Mouse (Mus musculus) activated CD4-positive, CD25-positive, alpha-beta regulatory T cell, adult 4 months (primary cell): ENCODE measurements around the gene Pabpc4. TPM values are rescaled to one million over a fixed set of nuclear protein-coding genes. Genes with fewer than 3 reads are reported as not detected.
"Not testable (repeated sequence)": the region's sequence is repeated elsewhere in the genome, so short reads cannot be mapped to it uniquely, and the experiment has no call there.

Experiments
- ATAC-seq: one replicate; pipeline ENCODE4 v1.8.0; 2017
- polyA plus RNA-seq, 2 experiments: library from polyadenylated mRNA; unstranded; fragments of 100-300 nt; shearing (Covaris generic); gene quantifications; one replicate each; pipeline ENCODE4 v1.2.1; 2017

Pabpc4 gene
- polyA plus RNA-seq, 2 experiments from 2014 or later, result 15.3 to 22.6 TPM

DNA sequence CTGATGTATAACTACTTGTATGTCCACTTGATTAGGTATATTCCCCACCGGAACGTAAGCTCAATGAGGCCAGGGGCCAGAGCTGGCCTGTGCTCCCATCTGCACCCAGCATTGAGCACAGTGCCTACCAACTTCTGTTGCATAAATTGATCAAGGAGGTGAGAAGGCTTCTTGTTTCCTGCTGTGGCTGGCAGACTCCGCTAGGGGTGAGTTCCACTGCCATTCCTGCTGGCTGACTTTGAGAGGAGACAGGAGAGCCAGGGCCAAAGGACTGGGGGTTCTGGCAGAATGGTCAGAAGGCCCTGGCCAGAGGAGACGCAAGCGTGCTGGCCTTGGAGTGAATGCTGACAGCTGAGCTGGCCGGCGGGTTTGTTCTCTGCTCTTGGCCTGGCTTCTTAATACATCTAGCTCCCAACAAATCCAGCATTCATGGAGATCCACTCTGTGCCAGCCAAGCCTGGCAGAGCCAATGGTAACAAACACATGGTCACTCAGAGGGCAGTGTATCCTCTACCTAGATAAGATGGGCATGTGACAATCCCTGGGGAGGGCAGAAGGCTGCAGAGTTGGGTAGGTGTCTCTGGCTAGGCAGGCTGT lies 13.1 kb upstream of the Pabpc4 start:
- no peak for ATAC-seq

DNA sequence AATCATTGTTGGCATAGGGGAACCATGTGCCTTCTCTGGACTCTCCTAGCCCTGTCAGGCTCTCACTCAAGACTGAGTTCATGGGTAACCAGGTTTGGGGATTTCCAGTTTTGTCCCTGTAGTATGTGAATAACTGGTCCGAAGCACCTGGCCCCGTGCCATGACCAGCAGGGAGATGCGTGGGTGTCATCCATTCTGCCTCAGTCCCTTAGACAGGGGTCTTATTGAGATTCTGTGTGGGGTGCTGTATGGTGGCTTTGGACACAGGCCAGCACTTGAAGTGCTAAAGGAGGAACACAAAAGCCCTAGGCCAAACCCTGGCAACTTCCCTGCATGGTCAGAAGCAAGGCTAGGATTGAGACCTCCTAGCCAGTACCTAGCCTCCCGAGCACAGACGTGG lies 9.9 kb upstream of the Pabpc4 start:
- no peak for ATAC-seq

DNA sequence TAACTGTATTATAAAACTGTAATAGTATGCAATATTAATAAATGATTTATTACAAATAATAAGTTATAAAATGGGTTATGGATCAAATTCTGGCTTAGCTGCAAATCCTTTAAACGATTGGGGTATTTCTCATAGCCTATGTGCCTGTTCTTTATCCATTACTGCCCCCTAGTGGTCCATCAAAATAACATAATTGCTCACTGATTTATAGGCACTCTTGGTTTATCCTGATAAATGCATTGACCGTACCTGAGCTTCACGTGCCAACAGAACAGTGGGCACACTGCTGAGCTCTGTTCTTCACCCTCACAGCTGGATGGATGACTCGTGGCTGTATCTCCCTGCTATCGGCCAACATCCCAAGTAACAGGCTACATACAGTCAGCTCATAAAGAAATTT lies 7.5 kb upstream of the Pabpc4 start:
- no peak for ATAC-seq

DNA sequence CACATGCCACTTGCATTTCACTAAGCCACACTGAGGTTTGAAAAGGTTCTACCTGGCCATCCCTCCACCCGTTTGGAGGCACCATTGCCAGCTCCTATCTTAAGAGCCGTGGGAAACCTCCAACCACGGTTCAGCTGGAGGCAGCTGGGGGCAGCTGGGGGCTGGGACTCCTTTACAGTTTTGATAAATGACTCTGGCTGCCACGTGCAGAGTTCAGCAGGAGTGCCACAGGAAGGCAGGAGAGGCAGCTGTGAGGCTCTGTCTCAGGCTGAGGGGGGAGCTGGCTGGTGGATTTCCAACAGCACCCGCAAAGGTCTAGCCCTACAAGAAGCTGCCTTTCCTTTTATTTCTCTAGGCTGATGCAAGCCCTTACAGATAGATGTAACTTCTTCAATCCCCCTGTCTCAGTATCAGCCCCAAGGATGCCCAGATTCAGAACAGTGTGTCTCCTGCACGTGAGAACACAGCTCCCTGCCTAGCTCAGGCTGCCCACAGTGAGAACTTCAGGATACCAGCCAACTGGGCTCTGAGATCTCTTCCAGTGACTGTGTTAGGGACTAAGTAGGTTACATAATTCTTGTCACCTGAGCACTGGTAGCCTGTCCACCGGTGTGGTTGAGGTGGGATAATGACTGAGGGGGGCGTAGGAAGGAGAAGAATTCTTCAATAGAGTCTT lies 1.9 kb upstream of the Pabpc4 start:
- no peak for ATAC-seq

DNA sequence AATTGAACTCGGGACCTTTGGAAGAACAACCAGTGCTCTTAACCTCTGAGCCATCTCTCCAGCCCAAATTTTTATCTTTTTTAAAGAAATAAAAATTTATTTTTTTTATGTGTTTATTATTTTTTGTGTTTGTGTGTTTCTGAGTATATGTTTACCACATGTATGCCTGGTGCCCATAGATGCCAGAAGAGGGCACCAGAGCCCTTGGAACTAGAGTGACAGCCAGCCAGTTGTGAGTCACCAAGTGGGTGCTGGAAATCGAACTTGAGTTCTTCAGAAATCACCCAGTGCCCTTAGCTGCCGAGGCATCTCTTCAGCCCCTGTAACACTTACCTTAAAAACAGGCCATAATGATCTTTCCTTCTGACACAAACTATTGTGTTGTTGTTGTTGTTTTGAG lies 8.9 kb downstream of the Pabpc4 start:
- ATAC-seq, result no peak

DNA sequence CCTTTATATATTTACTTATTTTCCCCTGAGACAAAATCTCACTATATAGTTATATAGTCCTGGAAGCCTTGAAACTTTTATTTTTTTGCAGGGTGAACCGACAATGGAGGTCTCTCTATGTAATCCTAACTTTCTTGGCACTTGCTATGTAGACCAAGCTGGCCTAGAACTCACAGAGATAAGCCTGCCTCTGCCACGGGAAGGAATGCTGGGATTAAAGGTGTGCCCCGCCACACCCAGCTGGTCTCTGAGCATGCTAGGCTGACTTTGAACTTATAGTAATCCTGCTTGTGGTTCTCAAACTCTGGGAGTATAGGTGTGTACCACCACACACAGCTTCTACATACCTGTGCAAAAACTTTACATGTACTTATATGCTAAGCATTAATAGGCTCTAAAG lies 18.0 kb downstream of the Pabpc4 start:
- ATAC-seq, result no peak

DNA sequence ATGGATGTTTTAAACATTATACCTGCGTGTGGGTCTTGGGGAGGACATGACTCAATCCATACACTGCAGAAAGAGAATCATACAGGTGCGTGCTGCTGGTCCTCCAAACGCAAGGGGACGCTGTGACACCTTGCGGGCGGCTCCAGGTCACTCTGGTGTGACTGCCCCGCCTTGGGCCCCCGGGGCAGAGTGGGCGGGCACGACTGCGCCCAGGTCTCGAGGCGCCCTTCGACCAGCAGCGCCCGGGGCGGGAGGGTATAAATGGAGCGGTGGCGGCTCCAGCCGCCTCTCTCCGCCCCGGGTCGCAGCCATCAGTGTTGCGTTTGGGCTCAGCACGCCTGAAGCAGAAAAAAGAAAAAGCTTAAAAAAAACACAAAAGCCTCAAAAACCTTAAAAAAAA lies 20.3 kb downstream of the Pabpc4 start:
- ATAC-seq, result peak; percentile 93

DNA sequence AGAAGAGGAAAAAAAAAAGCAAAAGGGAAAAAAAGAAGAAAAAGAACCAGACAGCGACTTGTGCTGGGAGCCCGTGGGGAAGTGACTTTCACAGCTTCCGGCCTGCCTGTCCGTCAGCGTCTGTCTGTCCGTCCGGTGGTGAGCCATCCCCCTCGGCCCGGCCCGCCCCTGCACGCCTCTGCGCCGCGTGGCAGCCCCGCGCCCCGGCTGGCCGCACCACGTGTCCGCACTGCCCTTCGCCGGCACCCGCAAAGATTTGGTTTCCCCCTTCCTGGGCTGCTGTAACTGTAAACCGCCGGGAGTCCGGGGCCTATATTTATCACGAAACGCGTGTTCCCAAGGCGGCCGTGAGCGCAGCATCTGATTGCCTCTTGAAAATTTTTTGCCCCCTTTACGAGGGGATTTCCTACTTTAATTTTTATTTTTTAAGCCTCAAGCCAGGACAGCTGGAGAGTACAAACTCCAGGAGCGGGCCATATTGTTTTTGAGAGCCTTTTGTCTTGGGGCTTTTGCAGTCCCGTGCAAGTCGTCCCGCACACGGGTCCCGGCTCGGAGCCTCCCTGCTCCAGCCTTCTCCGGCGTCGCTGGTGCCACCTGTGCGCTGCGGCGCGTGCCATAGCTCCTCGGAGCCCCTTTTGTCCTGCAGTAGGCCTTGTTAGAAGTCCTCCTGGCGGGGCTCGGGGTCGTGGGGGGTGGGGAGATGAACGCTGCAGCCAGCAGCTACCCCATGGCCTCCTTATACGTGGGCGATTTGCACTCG lies 20.9 kb downstream of the Pabpc4 start:
- peak; percentile 28 for ATAC-seq

DNA sequence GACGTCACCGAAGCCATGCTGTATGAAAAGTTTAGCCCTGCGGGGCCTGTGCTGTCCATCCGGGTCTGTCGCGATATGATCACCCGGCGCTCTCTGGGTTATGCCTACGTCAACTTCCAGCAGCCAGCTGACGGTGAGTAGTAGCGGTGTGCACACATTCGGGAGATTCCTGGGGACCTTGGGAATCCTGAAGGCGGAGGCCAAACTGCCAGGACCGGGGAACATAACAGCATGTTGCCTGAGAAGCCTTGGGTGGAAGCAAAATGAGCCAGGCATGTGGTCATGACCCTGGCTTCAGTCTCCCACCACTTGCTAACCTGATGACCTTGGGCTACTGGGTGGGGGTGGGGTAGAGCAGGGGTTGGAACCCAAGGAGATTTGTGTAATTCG lies 21.5 kb downstream of the Pabpc4 start:
- peak; percentile 17 for ATAC-seq

DNA sequence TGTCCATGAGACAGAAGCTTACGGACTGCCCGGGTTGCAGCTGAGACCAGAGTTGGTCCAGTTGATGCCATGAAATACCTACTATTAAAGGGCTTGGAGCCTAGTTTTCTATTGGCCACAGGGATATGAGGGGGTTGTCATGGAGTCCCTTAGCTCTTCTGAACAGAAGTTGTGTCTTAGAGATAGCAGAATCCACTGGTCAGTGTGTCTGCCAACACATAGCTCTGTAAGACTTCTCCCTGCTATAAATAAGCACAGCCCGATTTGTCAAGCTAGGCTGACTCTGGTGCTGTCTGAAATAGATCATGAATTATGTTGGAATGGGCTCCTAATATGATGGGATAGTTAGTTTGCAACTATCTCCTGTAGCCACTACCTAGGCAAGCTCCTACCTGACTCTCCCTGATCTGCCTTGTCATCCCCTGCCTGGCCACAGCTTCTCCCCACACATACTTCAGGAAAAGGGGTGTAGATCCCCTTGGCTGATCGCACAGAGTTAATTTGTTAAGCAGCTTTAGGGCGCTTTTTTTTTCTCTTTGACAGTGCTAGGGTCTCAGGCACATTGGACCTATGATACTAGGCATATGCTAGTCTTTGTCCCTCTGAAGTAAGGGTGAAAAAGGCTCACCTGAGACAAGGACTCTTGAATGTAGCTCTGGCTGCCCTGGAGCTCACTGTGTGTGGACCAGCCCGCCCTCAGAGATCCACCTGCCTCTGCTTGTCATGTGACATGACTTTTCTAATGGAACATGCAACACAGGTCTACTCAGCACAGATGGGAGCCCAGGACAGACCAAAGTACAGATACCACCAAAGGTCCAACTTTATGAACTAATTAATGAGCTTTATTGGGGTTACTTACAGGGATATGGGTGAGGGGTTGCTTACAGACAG lies 22.8 kb downstream of the Pabpc4 start:
- ATAC-seq, result no peak

DNA sequence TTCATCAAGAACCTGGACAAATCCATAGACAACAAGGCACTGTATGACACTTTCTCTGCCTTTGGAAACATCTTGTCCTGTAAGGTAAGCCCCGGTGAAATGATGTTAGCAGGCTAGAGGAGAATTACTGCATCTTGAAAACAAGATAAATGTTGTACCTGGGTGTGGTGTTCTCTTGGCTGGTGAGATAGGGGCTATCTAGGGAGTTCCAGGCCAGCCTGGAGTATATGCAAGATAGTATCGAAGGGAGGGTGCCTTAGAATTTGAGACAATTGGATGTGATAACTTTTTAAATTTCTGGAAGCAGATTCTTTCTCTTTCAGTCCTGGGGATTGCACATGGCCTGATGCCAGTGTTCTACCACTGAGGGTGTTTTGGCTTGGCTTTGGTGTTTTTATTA lies 24.6 kb downstream of the Pabpc4 start:
- ATAC-seq, result no peak

DNA sequence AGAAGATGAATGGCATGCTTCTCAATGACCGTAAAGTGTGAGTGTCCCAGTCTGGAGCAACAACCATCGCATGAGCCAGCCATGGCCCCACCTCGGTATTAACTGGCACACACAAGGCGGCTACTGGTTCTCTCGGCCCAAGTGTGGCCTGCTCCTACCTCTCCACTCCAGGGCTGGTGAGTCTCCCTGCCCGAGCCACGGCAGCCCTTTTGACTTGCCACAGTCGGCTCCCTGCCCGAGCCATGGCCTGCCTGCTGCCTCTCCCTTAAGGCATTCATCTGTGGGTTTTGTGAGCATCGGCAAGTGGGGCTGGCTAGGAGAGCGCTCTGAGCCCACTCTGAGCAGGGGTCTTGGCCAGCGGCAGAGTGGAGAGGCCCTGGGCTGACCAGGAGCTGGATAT lies 26.9 kb downstream of the Pabpc4 start:
- no peak for ATAC-seq

DNA sequence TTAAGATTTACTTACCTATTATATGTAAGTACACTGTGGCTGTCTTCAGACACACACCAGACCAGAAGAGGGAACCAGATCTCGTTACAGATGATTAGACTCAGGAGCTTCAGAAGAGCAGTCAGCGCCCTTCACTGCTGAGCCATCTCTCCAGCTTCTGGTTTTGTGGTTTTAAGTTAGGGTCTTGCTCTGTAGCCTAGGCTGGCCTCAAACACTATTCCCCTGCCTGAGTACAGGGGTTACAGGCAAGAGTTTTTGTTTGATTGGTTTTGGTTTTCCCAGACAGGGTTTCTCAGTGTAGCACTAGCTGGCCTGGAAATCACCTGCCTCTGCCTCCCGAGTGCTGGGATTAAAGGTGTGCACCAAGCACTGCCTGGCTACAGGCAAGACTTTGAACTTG lies 30.2 kb downstream of the Pabpc4 start:
- ATAC-seq, result no peak

DNA sequence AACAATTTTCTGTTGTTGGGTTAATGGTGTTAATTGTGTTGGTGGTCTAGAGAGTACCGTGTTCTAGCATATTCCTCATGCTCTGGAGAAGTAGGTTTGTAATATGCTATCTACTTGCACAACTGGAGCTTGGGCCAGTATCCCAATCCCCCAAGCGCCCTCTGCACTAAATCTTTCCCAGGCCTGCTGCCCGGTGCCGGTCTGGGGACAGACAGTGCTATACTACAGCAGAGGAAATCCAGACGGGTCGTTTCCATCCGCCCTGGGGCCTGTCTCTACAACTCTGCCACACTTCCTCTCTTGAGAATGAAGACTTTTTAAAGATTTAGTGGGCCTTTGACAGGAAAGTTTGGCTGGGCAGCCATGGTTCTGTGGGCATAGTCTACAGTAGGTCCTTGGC lies 30.8 kb downstream of the Pabpc4 start:
- no peak for ATAC-seq

DNA sequence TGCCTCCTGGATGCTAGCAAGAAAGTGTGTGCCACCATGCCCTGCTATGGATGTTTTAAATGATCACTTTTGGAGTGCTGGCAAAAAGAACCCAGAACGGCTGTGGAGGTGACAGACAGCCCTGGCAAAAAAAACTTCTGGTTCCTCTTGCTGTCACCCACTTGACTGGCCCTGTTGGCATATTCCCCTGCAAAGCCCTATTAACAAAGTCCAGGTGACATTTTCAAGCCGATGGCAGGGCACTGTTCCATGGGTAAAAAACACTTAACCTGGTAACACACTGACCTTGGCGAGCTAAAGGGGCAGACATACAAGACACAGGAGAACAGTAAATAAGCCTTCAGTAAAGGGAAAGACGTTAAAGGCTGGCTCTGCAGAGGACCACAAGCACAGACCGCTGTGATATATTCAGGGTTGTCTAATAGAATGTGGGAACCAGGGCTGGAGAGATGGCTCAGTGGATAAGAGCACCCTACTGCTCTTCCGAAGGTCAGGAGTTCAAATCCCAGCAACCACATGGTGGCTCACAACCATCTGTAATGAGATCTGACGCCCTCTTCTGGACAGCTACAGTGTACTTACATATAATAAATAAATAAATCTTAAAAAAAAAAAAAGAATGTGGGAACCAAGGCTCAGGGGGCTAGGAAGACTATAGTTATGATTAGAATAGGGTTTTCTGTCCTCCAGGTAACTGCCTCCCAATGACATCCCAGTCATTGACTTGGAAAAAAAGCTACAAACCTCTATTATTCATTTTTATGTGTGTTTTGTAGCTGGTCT lies 31.7 kb downstream of the Pabpc4 start:
- no peak for ATAC-seq

DNA sequence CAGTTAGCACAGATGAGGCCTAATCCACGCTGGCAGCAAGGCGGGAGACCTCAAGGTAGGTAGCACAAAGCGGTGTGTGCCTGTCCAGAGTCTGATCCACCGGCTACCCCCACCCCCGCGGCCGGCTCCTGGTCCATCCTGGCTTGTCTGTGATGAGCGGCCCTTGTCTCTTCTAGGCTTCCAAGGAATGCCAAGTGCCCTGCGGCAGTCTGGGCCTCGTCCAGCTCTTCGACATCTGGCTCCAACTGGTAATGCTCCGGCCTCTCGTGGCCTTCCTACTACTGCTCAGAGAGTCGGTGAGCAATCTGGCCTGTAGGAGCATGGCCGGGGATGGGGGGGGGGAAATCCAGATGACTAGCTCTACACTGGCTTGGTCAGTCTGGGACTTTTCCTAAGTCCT lies 32.9 kb downstream of the Pabpc4 start:
- ATAC-seq, result not testable (repeated sequence)

DNA sequence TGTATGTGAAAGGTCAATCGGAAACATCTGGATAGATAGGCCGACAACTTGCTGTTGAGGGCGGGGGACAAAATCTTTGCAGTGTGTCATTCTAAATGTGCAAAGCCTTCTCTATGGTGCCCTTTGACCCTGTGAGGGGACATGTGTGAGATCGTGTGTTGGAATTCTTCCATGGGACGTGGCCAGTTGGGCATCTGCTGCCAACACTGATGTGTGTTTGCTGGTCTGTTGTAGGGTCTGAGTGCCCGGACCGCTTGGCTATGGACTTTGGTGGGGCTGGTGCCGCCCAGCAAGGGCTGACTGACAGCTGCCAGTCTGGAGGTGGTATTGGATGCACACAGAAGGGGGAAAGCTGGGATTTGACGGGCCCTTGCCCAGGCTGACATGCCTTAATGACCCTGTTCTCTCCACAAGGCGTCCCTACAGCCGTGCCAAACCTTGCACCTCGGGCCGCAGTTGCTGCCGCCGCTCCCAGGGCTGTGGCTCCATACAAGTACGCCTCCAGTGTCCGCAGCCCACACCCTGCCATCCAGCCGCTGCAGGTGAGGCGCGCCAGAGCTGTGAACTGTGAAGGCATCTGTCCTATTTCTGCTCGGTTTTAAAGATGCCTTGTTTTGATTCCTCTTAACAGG lies 33.5 kb downstream of the Pabpc4 start:
- ATAC-seq, result no peak

DNA sequence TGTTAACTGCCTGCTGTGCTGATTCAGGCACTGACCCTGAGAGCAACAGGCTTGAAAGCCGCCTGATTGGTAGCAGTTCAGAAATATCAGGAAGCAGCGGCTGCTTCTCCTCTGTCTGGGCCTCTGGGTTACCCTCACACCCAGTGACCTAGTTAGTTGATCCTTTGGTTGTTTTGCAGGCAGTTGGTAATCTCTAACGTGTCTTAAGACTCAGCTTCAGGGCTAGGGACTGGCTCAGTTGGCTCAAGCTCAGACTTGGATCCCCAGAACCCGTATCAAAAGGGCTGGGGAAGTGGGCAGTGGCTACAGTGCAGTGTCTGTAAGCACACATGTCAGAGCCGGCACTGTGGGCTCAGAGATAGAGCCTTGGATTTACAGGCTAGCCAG lies 34.0 kb downstream of the Pabpc4 start:
- ATAC-seq, result no peak

DNA sequence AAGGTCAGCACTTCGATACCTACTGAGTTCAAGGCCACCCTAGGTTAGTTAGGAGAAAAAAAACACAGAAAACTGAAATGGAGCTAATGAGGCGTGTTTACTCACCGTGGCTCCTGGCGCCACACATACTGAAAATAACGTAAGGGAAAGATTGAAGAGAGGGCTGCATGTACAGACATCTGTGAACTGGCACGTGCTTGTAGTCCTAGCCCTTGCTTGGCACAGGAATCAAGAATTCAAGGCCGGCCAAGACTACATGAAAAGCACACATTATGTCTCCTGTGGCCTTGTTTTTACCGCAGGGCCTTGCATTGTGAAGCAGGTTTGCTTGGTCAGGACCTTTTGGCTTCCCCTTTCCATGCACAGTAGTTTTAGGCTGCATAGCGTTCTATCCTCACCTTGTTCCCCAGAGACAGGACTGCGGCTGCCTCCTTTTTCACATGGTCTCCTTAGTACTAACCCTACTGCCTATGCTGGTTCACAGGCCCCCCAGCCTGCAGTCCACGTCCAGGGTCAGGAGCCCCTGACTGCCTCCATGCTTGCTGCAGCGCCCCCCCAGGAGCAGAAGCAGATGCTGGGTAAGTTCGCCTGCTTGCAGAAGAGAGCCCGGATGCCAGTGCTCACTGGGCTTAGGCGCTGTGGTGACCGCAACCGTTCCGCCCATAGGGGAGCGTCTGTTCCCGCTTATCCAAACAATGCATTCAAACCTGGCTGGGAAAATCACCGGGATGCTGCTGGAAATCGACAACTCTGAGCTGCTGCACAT lies 35.2 kb downstream of the Pabpc4 start:
- no peak for ATAC-seq

DNA sequence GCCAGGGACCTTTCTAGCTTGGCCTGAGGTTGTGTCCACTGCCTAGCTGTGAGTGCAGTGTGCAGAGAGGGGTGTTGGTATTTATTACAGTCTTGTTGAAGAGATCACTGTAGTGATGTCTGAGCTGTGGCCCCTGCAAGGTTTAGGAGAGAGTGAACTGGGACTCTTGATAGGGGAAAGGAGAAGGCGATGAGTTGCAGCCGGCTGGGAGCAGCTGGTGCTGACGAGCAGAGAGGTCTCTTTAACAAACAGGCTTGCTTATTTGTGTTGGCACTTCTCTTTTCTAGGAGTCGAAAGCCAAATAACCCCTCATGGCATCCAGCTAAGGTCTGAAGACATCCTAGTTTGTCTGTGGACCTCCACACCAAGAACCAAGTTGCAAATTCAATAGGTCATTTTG lies 36.1 kb downstream of the Pabpc4 start:
- no peak for ATAC-seq
